Mouse (Mus musculus) lung, embryonic 14.5 days (tissue): ENCODE measurements around the gene Mmaa. TPM values are rescaled to one million over a fixed set of nuclear protein-coding genes. Genes with fewer than 3 reads are reported as not detected.

Experiments
- ATAC-seq: fragments of 200-750 bp; cut with Nextera tagmentation; 2 replicates; pipeline ENCODE4 v1.8.0; 2017; ENCODE audit warnings: mild to moderate bottlenecking, moderate TSS enrichment, moderate library complexity; ENCODE audit not compliant: insufficient read depth
- DNase-seq: peaks from one replicate; pipeline ENCODE4 v3.0.0-alpha.2; 2015
- H3K27ac ChIP-seq: fragments of 300-500 bp; sonication (generic); 2 replicates; pipeline ENCODE4 v1.5.1; 2014; ENCODE audit warnings: low read depth, mild to moderate bottlenecking, moderate library complexity
- H3K27me3 ChIP-seq: fragments of 300-500 bp; sonication (generic); 2 replicates; pipeline ENCODE4 v1.6.1; 2014; ENCODE audit warnings: low read length, control low read depth; ENCODE audit not compliant: insufficient read depth
- H3K36me3 ChIP-seq: fragments of 300-500 bp; sonication (generic); 2 replicates; pipeline ENCODE4 v1.6.1; 2014; ENCODE audit warnings: control low read depth; ENCODE audit not compliant: insufficient read depth
- H3K4me1 ChIP-seq: fragments of 300-500 bp; sonication (generic); 2 replicates; pipeline ENCODE4 v1.6.1; 2014; ENCODE audit warnings: antibody characterized with exemption, control low read depth; ENCODE audit not compliant: insufficient read depth
- H3K4me2 ChIP-seq: fragments of 300-500 bp; sonication (generic); 2 replicates; pipeline ENCODE4 v1.6.1; 2014; ENCODE audit warnings: mild to moderate bottlenecking
- H3K4me3 ChIP-seq: fragments of 300-500 bp; sonication (generic); 2 replicates; pipeline ENCODE4 v1.5.1; 2014; ENCODE audit warnings: low read depth, low read length
- H3K9ac ChIP-seq: fragments of 300-500 bp; sonication (generic); 2 replicates; pipeline ENCODE4 v1.6.1; 2014
- H3K9me3 ChIP-seq: fragments of 300-500 bp; sonication (generic); 2 replicates; pipeline ENCODE4 v1.6.1; 2016; ENCODE audit warnings: low read depth, low read length, control low read depth
- CTCF ChIP-seq: IDR thresholded peaks from 2 replicates; pipeline ENCODE4 v1.5.1; 2016; ENCODE audit warnings: antibody characterized with exemption, low read depth
- WGBS: fragments of 180-500 bp; shearing (Covaris S2); extraction: QIAGEN DNeasy Blood & Tissue Kit; methylation state at CpG from one replicate; pipeline ENCODE4 v1.1.7; 2014; 5-methylcytosine and 5-hydroxymethylcytosine counted together
- polyA plus RNA-seq: library from polyadenylated mRNA; unstranded; fragments of >200 nt; fragmentation: Nextera tagmentation; extraction: Ambion mirVana; gene quantifications from 2 replicates; pipeline ENCODE4 v1.2.1, GENCODE M21; 2014

Mmaa gene
- polyA plus RNA-seq, 1 experiment from 2014 or later, result 9.9 TPM

- no peak for DNase-seq
Observed at GRCm38 (mm10) chr8:79224363-79224762, 70.4 kb downstream of the Mmaa start.

GRCm38 (mm10) chr8:79222752-79223141 is 72.0 kb downstream of the Mmaa start:
- no peaks in the 10 kb centered on the region for H3K27me3 ChIP-seq
- no peak overlapping the region for H3K4me2 ChIP-seq
- ATAC-seq (no peak), DNase-seq (no peak)
- no peaks in the 10 kb centered on the region for H3K36me3 ChIP-seq
- no peak overlapping the region for H3K4me3 ChIP-seq
- WGBS, result 58% methylated on average over 5 of the region's 5 CpGs
- TF ChIP-seq CTCF, result no peak
- no peak overlapping the region for H3K27ac ChIP-seq
- no peaks in the 10 kb centered on the region for H3K9me3 ChIP-seq
- H3K9ac ChIP-seq, result no peak overlapping the region
- 0 out of 2 replicates have a peak, but pooled peaks cover 6% of the 10 kb centered on the region for H3K4me1 ChIP-seq

More at GRCm38 (mm10) chr8:79224363-79224762, 70.4 kb downstream of the Mmaa start:
- Histone ChIP-seq H3K9ac (no peak overlapping the region), H3K4me1 (0 out of 2 replicates have a peak, but pooled peaks cover 6% of the 10 kb centered on the region), H3K9me3 (no peaks in the 10 kb centered on the region), H3K36me3 (no peaks in the 10 kb centered on the region), H3K27me3 (no peaks in the 10 kb centered on the region), H3K27ac (no peak overlapping the region), H3K4me2 (no peak overlapping the region), H3K4me3 (no peak overlapping the region)
- 84% methylated on average over 9 of the region's 9 CpGs for WGBS
- no peak for TF ChIP-seq CTCF
- ATAC-seq, result no peak

- Histone ChIP-seq H3K4me1 (0 out of 2 replicates have a peak, but pooled peaks cover 6% of the 10 kb centered on the region), H3K9me3 (no peaks in the 10 kb centered on the region), H3K36me3 (no peaks in the 10 kb centered on the region), H3K4me2 (no peak overlapping the region), H3K4me3 (no peak overlapping the region), H3K9ac (no peak overlapping the region), H3K27ac (no peak overlapping the region), H3K27me3 (no peaks in the 10 kb centered on the region)
- no peak for TF ChIP-seq CTCF
- ATAC-seq, result peak; percentile 52; the same call in 1 of the 2 replicates
- 59% methylated on average over 5 of the region's 5 CpGs for WGBS
- DNase-seq, result peak; percentile 27
Observed at GRCm38 (mm10) chr8:79222106-79222751, 72.5 kb downstream of the Mmaa start.

Other genes starting within 250 kb of the Mmaa start
- not detected in 2 replicates for gene 1700011L22Rik, start 46.4 kb downstream of the Mmaa start, polyA plus RNA-seq
- gene Smad1, start 104.6 kb upstream of the Mmaa start, polyA plus RNA-seq, result 52.1 and 52.2 TPM in 2 replicates